Mouse (Mus musculus): ENCODE measurements at regions not wholly inside any gene's neighbourhood (a gene's known extent, or its start where the extent isn't known, plus 50 kb on each side); places are given as distances from the start of the nearest gene placed in this dataset.
A peak's percentile ranks its signal among the peaks of the same experiment; 100 is the strongest.
"Not testable (repeated sequence)": the region's sequence is repeated elsewhere in the genome, so short reads cannot be mapped to it uniquely, and the experiment has no call there.

- DNase-seq (ENCODE audit: low read depth, low spot score), result peak; percentile 70
Measured at GRCm38 (mm10) chr8:35123196-35123621, 642.4 kb upstream of the Gm19410 start.

- no peak for DNase-seq (ENCODE audit: low read depth, low spot score)
Measured at GRCm38 (mm10) chr8:35125179-35125578, 640.4 kb upstream of the Gm19410 start.

- no peak for DNase-seq (ENCODE audit: low read depth, low spot score)
Measured at GRCm38 (mm10) chr8:35132281-35132680, 633.3 kb upstream of the Gm19410 start.

GRCm38 (mm10) chr8:35135630-35136029 lies 630.0 kb upstream of the Gm19410 start:
- no peak for DNase-seq (ENCODE audit: low read depth, low spot score)

DNA sequence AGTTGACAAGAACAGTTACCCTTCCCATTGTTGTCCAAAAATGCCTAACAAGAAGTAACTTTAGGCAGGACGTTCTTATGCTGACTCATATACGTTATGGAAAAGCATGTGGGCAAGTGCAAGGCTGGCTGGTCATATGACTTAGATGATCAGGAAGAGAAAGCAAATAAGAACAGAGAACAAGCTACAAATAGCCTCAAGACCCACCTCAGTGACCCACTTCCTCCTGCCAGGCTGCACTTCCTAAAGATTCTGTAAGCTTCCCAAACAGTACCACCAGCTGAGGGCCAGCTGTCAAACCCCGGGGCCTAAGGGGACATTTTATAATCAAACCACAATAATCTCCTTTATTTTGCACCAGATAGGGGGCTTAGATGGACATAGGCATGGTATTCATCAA lies 628.9 kb upstream of the Gm19410 start:
- no peak for DNase-seq (ENCODE audit: low read depth, low spot score)

GRCm38 (mm10) chr8:35140775-35141174 lies 624.8 kb upstream of the Gm19410 start:
- no peak for DNase-seq (ENCODE audit: low read depth, low spot score)

DNA sequence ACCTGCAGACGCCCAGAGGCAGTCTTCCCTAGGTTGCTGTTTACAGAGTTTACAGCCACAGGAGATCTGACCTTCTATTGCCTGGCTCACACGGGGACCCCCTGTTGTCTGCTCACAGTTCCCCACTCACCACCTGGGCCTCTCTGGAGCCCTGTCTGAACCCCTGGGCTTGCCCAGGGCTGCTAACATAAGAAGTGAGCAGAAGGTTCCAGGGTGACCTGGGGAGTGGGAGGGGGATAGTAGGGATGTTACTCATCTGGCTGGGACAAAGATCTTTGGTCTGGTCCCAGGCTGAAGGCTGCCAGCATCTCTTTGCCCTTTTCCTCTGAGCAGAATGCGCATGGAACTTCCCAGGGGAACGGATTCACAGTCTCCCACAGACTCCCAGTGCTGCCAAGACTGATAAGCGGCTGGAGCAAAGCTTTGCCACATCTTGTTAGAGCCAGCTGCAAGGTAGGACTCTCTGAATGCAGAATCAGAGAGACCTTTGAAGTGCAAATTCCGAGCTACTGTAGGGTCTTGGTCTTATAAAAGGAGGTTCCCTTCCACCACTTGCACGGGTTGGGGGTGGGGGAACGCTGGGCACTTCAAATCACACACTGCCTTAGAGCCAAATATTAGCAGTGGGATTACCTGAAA lies 622.5 kb upstream of the Gm19410 start:
- DNase-seq (ENCODE audit: low read depth, low spot score), result no peak

GRCm38 (mm10) chr8:35143684-35144083 lies 621.9 kb upstream of the Gm19410 start:
- DNase-seq (ENCODE audit: low read depth, low spot score), result no peak

DNA sequence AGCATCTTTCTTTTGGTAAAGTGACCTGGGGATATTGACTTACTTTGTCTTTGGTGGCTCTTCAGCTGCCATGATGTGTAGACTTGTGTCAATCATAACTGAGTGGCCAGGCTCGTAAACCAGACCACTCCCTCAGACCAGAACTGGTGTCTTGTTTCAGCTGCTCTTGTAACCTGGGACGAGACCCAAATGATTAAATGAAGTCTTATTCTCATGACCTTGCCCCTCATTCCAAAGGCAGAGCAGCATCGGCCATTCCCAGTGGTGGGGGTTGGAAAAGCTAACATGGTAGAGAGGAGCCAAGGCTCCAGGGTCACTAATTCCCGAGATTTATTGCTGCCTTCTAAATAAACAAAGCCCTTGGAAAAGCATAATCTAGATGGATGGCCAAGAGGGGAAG lies 621.2 kb upstream of the Gm19410 start:
- DNase-seq (ENCODE audit: low read depth, low spot score), result no peak

- DNase-seq (ENCODE audit: low read depth, low spot score), result no peak
Measured at GRCm38 (mm10) chr8:35147481-35147880, 618.1 kb upstream of the Gm19410 start.

- DNase-seq (ENCODE audit: low read depth, low spot score), result no peak
Measured at GRCm38 (mm10) chr8:35147967-35148366, 617.6 kb upstream of the Gm19410 start.

- no peak for DNase-seq (ENCODE audit: low read depth, low spot score)
Measured at GRCm38 (mm10) chr8:35152585-35152984, 613.0 kb upstream of the Gm19410 start.

DNA sequence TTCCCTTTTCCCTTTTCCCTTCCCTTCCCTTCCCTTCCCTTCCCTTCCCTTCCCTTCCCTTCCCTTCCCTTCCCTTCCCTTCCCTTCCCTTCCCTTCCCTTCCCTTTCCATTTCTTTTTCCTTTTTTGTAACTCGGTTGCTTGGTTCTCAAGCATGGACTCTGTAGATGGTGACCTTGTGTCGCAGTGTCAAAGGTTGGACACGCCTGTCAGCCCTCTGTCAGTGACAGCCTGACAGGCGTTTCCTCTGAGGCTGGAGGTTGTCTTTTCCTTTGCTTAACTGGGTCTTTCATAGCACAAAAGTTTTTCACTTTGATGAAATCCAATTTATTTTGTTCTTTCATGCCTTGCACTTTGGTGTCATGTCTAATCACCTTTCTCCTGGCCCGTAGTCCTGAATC lies 609.3 kb upstream of the Gm19410 start:
- no peak for DNase-seq (ENCODE audit: low read depth, low spot score)

- DNase-seq (ENCODE audit: low read depth, low spot score), result no peak
Measured at GRCm38 (mm10) chr8:35157711-35158110, 607.9 kb upstream of the Gm19410 start.

GRCm38 (mm10) chr8:35159329-35159728 lies 606.3 kb upstream of the Gm19410 start:
- peak; percentile 74 for DNase-seq (ENCODE audit: low read depth, low spot score)

DNA sequence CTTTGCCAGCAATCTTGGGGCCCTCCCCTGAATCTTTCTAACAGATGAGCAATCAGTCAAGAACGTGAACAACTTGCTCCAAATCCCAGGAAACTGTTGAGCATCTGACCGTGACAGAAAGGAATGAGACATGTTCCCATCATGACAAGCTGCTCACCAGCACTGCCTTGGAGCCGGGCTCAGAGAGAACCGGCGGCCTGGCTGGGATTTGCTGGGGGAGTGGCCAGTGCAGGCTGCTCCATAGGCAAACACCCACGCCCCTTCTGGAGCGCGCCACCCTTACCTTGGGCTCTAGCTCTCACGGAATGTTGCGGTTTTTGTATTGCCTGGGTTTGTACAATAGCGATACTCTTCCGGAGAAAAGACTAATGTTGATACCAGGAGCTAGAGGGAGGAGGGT lies 605.4 kb upstream of the Gm19410 start:
- no peak for DNase-seq (ENCODE audit: low read depth, low spot score)

DNA sequence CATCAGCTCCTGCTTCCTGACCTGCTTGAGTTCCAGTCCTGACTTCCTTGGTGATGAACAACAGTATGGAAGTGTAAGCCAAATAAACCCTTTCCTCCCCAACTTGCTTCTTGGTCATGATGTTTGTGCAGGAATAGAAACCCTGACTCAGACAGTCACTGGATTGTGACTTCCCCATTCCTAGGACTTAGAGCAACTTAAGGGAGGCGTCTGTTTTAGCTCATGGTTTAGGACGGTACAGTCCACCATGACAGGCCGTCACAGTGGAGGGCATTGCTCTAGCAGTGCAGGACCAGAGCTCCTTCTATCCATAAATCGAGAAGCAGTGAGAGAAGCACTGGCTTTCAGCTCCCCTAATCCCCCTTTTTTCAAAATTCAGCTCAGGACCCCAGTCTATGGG lies 603.4 kb upstream of the Gm19410 start:
- not testable (repeated sequence) for DNase-seq (ENCODE audit: low read depth, low spot score)

- no peak for DNase-seq (ENCODE audit: low read depth, low spot score)
Measured at GRCm38 (mm10) chr8:35166611-35167010, 599.0 kb upstream of the Gm19410 start.

DNA sequence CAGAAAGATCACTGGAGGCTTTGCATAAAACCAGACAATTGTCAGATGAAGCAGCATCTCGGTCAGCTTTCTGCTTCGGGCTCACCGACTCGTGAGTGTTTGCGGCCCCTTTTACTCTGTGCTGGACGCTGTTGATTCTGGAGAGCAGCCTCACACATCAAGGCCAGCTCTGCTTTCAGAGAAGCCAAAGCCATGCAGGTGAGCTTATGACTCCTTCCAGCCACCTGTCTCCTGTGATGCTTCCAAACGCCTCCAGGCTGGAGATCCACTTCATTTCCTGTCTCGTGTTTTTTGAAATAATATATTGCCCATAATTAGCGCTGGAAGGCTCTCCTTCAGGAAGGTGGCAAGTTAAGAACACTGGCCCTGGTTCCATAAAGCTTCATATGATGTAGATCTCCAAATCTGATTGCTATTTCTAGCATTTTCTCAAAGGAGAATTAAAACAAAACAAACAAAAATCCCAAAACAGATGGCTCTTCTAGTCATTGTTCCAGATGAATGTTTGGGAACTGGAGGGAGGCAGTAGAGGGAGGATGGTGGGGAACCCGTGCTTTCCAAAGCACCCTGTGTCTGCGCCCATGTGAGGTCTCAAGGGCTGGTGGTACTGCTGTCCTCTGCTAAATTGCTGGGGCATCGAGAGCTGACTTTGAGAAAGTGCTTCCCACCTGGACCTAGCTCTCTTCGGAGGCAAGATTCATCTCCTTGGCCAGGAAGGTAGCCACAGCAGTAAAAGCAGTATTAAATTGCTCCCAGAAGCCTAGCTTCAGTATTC lies 593.9 kb upstream of the Gm19410 start:
- no peak for DNase-seq (ENCODE audit: low read depth, low spot score)

GRCm38 (mm10) chr8:35177314-35177713 lies 588.3 kb upstream of the Gm19410 start:
- DNase-seq (ENCODE audit: low read depth, low spot score), result no peak

DNA sequence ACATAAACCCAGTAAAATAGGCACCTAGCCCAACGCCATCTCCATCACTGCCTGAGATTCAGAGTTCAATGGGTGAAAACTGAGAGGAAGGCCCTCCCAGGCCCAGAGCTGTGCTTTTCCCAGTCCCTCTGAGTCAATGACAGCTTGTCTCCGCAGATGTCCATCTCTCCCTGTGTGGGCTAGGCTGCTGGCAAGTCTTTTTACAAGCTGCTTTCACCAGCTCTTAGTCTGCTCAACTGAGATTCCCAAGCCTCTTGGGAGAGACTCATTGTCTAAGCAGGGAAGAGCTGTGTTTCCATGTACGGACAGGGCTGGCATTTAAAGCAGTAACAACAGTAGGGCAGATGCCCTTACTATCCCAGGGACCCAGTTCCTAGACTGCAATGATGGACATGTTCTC lies 585.5 kb upstream of the Gm19410 start:
- DNase-seq (ENCODE audit: low read depth, low spot score), result no peak

DNA sequence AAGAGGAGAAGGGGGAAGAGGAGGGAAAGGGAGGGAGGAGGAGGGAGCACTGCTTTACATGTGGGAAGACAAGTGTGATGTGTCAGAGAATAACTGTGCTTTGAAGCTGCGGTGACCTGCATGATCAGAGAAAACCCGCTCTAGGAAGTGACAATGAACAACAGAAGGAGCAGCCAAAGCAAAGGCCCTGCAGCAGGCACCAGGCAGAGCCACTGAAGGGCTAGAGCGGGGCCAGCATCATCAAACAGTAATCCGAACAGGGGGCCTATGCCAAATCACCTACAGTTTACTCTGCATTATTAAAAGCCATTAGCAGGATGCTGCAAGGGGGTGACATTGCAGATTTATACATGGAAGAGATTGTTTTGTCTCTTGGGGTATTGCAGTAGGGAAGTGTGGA lies 583.4 kb upstream of the Gm19410 start:
- DNase-seq (ENCODE audit: low read depth, low spot score), result no peak

DNA sequence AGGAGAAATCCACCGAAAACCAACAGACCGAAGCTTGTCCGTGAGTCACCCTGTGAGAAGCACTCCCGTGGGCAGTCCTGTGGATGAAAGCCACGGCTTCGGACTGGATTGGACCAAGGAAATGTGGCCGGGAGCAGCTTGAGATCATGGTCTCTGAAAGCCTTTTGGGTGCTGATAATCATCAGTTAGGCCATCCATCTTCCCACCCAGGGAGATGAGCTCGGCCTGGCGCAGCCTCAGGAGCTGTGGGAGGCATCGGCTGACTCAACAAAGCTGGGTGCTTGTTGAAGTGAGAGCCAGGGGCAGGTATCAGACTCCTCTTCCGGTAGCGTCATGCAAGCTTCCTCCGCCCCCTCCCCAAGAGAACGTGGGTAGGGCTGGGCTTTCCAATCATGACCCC lies 582.2 kb upstream of the Gm19410 start:
- no peak for DNase-seq (ENCODE audit: low read depth, low spot score)

Measured in CD4-positive helper T cell, adult 2 months (primary cell).